Mouse (Mus musculus): Measurements from ENCODE around the gene Bnipl. TPM values are rescaled to one million over a fixed set of nuclear protein-coding genes. Genes with fewer than 3 reads are reported as not detected.

Gene Bnipl
- total and polyA plus RNA-seq, 2 experiments from 2014 or later = not detected

- H3K9me3 ChIP-seq (ENCODE audit: low read length) = no peaks in the 10 kb centered on the region
- no peak overlapping the region for H3K4me2 ChIP-seq (ENCODE audit: low read depth, low read length, poor library complexity, severe bottlenecking)
- peaks cover 45% of the 10 kb centered on the region for H3K36me3 ChIP-seq (ENCODE audit: insufficient read depth, low read length)
- DNase-seq (ENCODE audit: low spot score) (no peak), ATAC-seq (ENCODE audit: low FRiP score) (no peak)
- no peak overlapping the region for H3K4me3 ChIP-seq (ENCODE audit: low read depth, low read length)
- H3K4me1 ChIP-seq (ENCODE audit: insufficient read depth, low read length) = no peaks in the 10 kb centered on the region
- H3K27ac ChIP-seq (ENCODE audit: low read depth, low read length) = no peak overlapping the region
- no peaks in the 10 kb centered on the region for H3K27me3 ChIP-seq (ENCODE audit: insufficient read depth, low read length)
- TF ChIP-seq CTCF (IDR thresholded peaks at IDR 0.05) = no peak
- no peak overlapping the region for H3K9ac ChIP-seq (replicated peaks; ENCODE audit: low read length, poor library complexity, severe bottlenecking)
Measured at GRCm38 (mm10) chr3:95267855-95268254, 16.9 kb upstream of the Bnipl start.

- no peak overlapping the region for H3K9ac ChIP-seq (replicated peaks; ENCODE audit: low read length, poor library complexity, severe bottlenecking)
- no peak for TF ChIP-seq CTCF (IDR thresholded peaks at IDR 0.05)
- no peak for ATAC-seq (ENCODE audit: low FRiP score)
- no peak overlapping the region for H3K4me2 ChIP-seq (ENCODE audit: low read depth, low read length, poor library complexity, severe bottlenecking)
- 97% methylated on average over 3 of the region's 3 CpGs for WGBS
- H3K27ac ChIP-seq (ENCODE audit: low read depth, low read length) = no peak overlapping the region
- no peaks in the 10 kb centered on the region for H3K4me1 ChIP-seq (ENCODE audit: insufficient read depth, low read length)
- peaks cover 55% of the 10 kb centered on the region for H3K36me3 ChIP-seq (ENCODE audit: insufficient read depth, low read length)
- no peaks in the 10 kb centered on the region for H3K27me3 ChIP-seq (ENCODE audit: insufficient read depth, low read length)
- no peak for DNase-seq (ENCODE audit: low spot score)
- H3K4me3 ChIP-seq (ENCODE audit: low read depth, low read length) = no peak overlapping the region
- H3K9me3 ChIP-seq (ENCODE audit: low read length) = no peaks in the 10 kb centered on the region
Measured at GRCm38 (mm10) chr3:95266052-95266451, 15.1 kb upstream of the Bnipl start.

DNA sequence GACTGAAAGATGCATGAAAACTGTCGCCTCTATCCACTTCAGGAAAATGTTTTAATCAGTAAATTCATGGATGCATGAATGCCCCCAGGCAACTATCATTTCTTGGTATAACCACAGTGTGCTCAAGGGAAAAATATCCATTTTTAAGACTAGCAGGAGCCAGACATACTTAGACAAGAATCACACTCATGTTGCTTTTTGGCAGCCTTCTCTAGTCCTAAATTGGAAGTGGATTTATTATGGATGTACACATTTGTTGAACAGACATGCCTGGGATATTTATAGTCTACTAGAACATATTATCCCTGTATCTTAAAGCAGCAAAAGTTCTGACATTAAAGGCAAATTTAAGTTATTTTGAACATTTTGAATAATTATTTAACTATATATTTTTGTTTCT, 13.7 kb upstream of the Bnipl start:
- 69% methylated on average over 1 of the region's 1 CpGs for WGBS

GRCm38 (mm10) chr3:95263089-95263739, 12.2 kb upstream of the Bnipl start:
- Histone ChIP-seq H3K4me1 (ENCODE audit: insufficient read depth, low read length) (no peaks in the 10 kb centered on the region), H3K4me3 (ENCODE audit: low read depth, low read length) (no peak overlapping the region), H3K27me3 (ENCODE audit: insufficient read depth, low read length) (no peaks in the 10 kb centered on the region), H3K9me3 (ENCODE audit: low read length) (no peaks in the 10 kb centered on the region), H3K9ac (replicated peaks; ENCODE audit: low read length, poor library complexity, severe bottlenecking) (no peak overlapping the region), H3K36me3 (ENCODE audit: insufficient read depth, low read length) (peaks cover 59% of the 10 kb centered on the region), H3K27ac (ENCODE audit: low read depth, low read length) (no peak overlapping the region), H3K4me2 (ENCODE audit: low read depth, low read length, poor library complexity, severe bottlenecking) (no peak overlapping the region)
- TF ChIP-seq CTCF (IDR thresholded peaks at IDR 0.05) = peak; percentile 67
- no peak for ATAC-seq (ENCODE audit: low FRiP score)
- WGBS = 47% methylated on average over 11 of the region's 11 CpGs
- DNase-seq (ENCODE audit: low spot score) = peak; percentile 41

More for the DNA sequence above, 13.7 kb upstream of the Bnipl start:
- Histone ChIP-seq H3K9me3 (ENCODE audit: low read length) (no peaks in the 10 kb centered on the region), H3K4me3 (ENCODE audit: low read depth, low read length) (no peak overlapping the region), H3K36me3 (ENCODE audit: insufficient read depth, low read length) (peaks cover 58% of the 10 kb centered on the region), H3K27ac (ENCODE audit: low read depth, low read length) (no peak overlapping the region), H3K4me2 (ENCODE audit: low read depth, low read length, poor library complexity, severe bottlenecking) (no peak overlapping the region), H3K4me1 (ENCODE audit: insufficient read depth, low read length) (no peaks in the 10 kb centered on the region), H3K27me3 (ENCODE audit: insufficient read depth, low read length) (no peaks in the 10 kb centered on the region), H3K9ac (replicated peaks; ENCODE audit: low read length, poor library complexity, severe bottlenecking) (no peak overlapping the region)
- no peak for TF ChIP-seq CTCF (IDR thresholded peaks at IDR 0.05)
- ATAC-seq (ENCODE audit: low FRiP score) (no peak), DNase-seq (ENCODE audit: low spot score) (no peak)

- Histone ChIP-seq H3K4me1 (ENCODE audit: insufficient read depth, low read length) (no peaks in the 10 kb centered on the region), H3K9ac (replicated peaks; ENCODE audit: low read length, poor library complexity, severe bottlenecking) (no peak overlapping the region), H3K27me3 (ENCODE audit: insufficient read depth, low read length) (no peaks in the 10 kb centered on the region), H3K4me3 (ENCODE audit: low read depth, low read length) (no peak overlapping the region), H3K36me3 (ENCODE audit: insufficient read depth, low read length) (peaks cover 60% of the 10 kb centered on the region), H3K9me3 (ENCODE audit: low read length) (no peaks in the 10 kb centered on the region), H3K27ac (ENCODE audit: low read depth, low read length) (no peak overlapping the region), H3K4me2 (ENCODE audit: low read depth, low read length, poor library complexity, severe bottlenecking) (no peak overlapping the region)
- DNase-seq (ENCODE audit: low spot score) (no peak), ATAC-seq (ENCODE audit: low FRiP score) (no peak)
- no peak for TF ChIP-seq CTCF (IDR thresholded peaks at IDR 0.05)
- WGBS = 94% methylated on average over 4 of the region's 4 CpGs
Measured at GRCm38 (mm10) chr3:95261975-95262374, 11.0 kb upstream of the Bnipl start.

DNA sequence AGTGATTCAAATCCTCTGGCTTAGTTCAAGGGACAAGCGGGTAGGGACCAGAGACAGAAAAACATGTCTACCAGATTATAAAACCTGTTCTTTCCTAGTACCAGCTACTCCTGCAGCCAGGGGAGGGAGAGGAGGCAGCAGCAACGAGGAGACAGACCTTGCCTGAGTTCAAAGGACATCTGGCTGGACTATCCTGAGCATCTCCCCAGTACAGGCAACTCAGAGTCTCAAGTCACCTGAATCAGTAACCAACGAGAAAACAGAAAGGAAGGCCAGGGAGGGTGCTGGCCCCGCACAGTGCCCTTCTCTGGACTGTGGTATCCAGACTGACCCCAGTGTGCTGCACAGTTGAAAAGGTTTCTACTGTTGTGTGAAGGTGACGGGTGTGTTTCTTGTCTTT, 5.9 kb upstream of the Bnipl start:
- Histone ChIP-seq H3K27ac (ENCODE audit: low read depth, low read length) (no peak overlapping the region), H3K4me2 (ENCODE audit: low read depth, low read length, poor library complexity, severe bottlenecking) (no peak overlapping the region), H3K36me3 (ENCODE audit: insufficient read depth, low read length) (peaks cover 67% of the 10 kb centered on the region), H3K9ac (replicated peaks; ENCODE audit: low read length, poor library complexity, severe bottlenecking) (no peak overlapping the region), H3K4me3 (ENCODE audit: low read depth, low read length) (no peak overlapping the region), H3K27me3 (ENCODE audit: insufficient read depth, low read length) (no peaks in the 10 kb centered on the region), H3K9me3 (ENCODE audit: low read length) (no peaks in the 10 kb centered on the region), H3K4me1 (ENCODE audit: insufficient read depth, low read length) (no peaks in the 10 kb centered on the region)
- no peak for TF ChIP-seq CTCF (IDR thresholded peaks at IDR 0.05)
- 89% methylated on average over 5 of the region's 5 CpGs for WGBS
- no peak for DNase-seq (ENCODE audit: low spot score)
- no peak for ATAC-seq (ENCODE audit: low FRiP score)
